Mouse (Mus musculus) myocyte (in vitro differentiated cells): ENCODE data around the gene Pkd1l2. TPM values are rescaled to one million over a fixed set of nuclear protein-coding genes. Genes with fewer than 3 reads are reported as not detected.

Experiments
- polyA plus RNA-seq: library from polyadenylated mRNA; unstranded; fragments of >200 nt; fragmentation: generic; extraction: Trizol; gene quantifications from one replicate; pipeline ENCODE4 v1.2.1, GENCODE M21; 2012; ENCODE audit warnings: missing spikeins

Pkd1l2 gene
- polyA plus RNA-seq, 1 experiment, result 0.01 TPM

Other genes with a start within 250 kb of the Pkd1l2 start
- 37.1 TPM for gene Cmc2, start 161.0 kb downstream of the Pkd1l2 start, polyA plus RNA-seq
- 9.2 TPM for gene Cenpn, start 160.7 kb downstream of the Pkd1l2 start, polyA plus RNA-seq
- gene Atmin, start 139.1 kb downstream of the Pkd1l2 start, polyA plus RNA-seq, result 7.8 TPM
- 1.5 TPM for gene 1700030J22Rik, start 103.5 kb downstream of the Pkd1l2 start, polyA plus RNA-seq
- gene Gcsh, start 88.9 kb downstream of the Pkd1l2 start, polyA plus RNA-seq, result 23.2 TPM
- 0.02 TPM for gene Bco1, start 13.4 kb upstream of the Pkd1l2 start, polyA plus RNA-seq
- 3.7 TPM for gene Gan, start 75.7 kb upstream of the Pkd1l2 start, polyA plus RNA-seq
- gene Cmip, start 174.6 kb upstream of the Pkd1l2 start, polyA plus RNA-seq, result 23.6 TPM